Mouse (Mus musculus) intestine, embryonic 14.5 days (tissue): ENCODE results near the gene Tmem72. TPM values are rescaled to one million over a fixed set of nuclear protein-coding genes. Genes with fewer than 3 reads are reported as not detected.
A peak's percentile ranks its signal among the peaks of the same experiment; 100 is the strongest.

Experiments used
- ATAC-seq: fragments of 200-750 bp; cut with Nextera tagmentation; replicated peaks from 2 replicates; pipeline ENCODE4 v1.8.0; 2017; ENCODE audit warnings: low read depth, moderate number of reproducible peaks, moderate TSS enrichment, moderate library complexity; ENCODE audit not compliant: low FRiP score, low TSS enrichment
- DNase-seq: peaks from one replicate; pipeline ENCODE4 v3.0.0-alpha.2; 2018; ENCODE audit warnings: low spot score
- H3K27ac ChIP-seq: fragments of 300-500 bp; sonication (generic); 2 replicates; pipeline ENCODE4 v1.5.1; 2014; ENCODE audit warnings: low read depth, mild to moderate bottlenecking, control low read depth
- H3K27me3 ChIP-seq: fragments of 300-500 bp; sonication (generic); replicated peaks from 2 replicates; pipeline ENCODE4 v1.6.1; 2014; ENCODE audit warnings: low read length, control low read depth; ENCODE audit not compliant: control insufficient read depth, insufficient read depth
- H3K36me3 ChIP-seq: fragments of 300-500 bp; sonication (generic); 2 replicates; pipeline ENCODE4 v1.6.1; 2014; ENCODE audit warnings: low read length, control low read depth; ENCODE audit not compliant: control insufficient read depth, insufficient read depth
- H3K4me1 ChIP-seq: fragments of 300-500 bp; sonication (generic); replicated peaks from 2 replicates; pipeline ENCODE4 v1.6.1; 2014; ENCODE audit warnings: low read length, control low read depth, mixed read lengths; ENCODE audit not compliant: control insufficient read depth, insufficient read depth
- H3K4me2 ChIP-seq: fragments of 300-500 bp; sonication (generic); 2 replicates; pipeline ENCODE4 v1.6.1; 2014; ENCODE audit warnings: low read length
- H3K4me3 ChIP-seq: fragments of 300-500 bp; sonication (generic); 2 replicates; pipeline ENCODE4 v1.5.1; 2014; ENCODE audit warnings: low read depth, low read length, control low read depth, mixed read lengths
- H3K9ac ChIP-seq: fragments of 300-500 bp; sonication (generic); 2 replicates; pipeline ENCODE4 v1.6.1; 2014; ENCODE audit warnings: mild to moderate bottlenecking, low read length
- H3K9me3 ChIP-seq: fragments of 300-500 bp; sonication (generic); 2 replicates; pipeline ENCODE4 v1.6.1; 2016; ENCODE audit warnings: low read length, control low read depth; ENCODE audit not compliant: control insufficient read depth
- WGBS: fragments of 180-500 bp; shearing (Covaris S2); extraction: QIAGEN DNeasy Blood & Tissue Kit; methylation state at CpG from one replicate; pipeline ENCODE4 v1.1.7; 2014; 5-methylcytosine and 5-hydroxymethylcytosine counted together
- microRNA-seq: library from miRNA; unstranded; fragments of <30 nt; microRNA quantifications from one replicate; pipeline ENCODE4, GENCODE M21; 2016
- polyA plus RNA-seq: library from polyadenylated mRNA; unstranded; fragments of >200 nt; fragmentation: Nextera tagmentation; extraction: Ambion mirVana; gene quantifications from 2 replicates; pipeline ENCODE4 v1.2.1, GENCODE M21; 2014

Gene Tmem72
- polyA plus RNA-seq, 1 experiment from 2014 or later, result 0.04 TPM

DNA sequence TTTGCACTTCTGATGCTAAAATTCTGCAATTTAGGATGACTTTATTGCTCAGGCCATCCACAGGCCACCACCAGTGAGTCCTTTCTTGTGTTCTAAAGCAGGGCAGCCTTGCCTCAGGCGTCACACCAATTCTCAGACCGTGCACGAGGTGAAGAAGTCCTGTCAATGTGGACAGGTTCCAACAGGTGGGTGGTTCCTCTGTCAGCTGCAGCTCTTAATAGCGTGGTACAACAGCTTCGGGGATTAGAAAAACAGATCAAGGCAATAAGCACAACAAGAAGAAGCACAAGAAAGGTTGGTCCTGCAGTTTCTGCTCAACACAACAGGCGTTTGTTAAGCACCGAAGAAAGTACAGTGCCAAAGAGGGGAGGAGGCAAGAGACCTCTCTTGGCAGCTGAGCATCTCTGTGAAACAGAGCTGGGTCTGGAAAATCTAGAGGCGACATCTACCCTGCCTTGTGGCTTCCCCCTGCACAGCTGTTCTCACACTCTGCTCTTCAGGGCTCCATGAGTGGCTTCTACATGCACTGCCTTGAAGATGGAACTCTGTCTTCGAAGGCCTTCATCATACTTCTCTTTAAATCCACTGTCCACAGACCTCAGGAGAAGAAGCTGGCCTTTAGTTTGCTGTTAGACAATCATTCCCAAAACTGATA lies 80.0 kb downstream of the Tmem72 start:
- Histone ChIP-seq H3K27me3 (no peaks in the 10 kb centered on the region), H3K9me3 (no peaks in the 10 kb centered on the region), H3K4me2 (no peak overlapping the region), H3K27ac (no peak overlapping the region), H3K4me1 (no peaks in the 10 kb centered on the region), H3K9ac (no peak overlapping the region), H3K4me3 (no peak overlapping the region), H3K36me3 (no peaks in the 10 kb centered on the region)
- no peak for DNase-seq
- 78% methylated on average over 9 of the region's 9 CpGs for WGBS
- ATAC-seq, result no peak

DNA sequence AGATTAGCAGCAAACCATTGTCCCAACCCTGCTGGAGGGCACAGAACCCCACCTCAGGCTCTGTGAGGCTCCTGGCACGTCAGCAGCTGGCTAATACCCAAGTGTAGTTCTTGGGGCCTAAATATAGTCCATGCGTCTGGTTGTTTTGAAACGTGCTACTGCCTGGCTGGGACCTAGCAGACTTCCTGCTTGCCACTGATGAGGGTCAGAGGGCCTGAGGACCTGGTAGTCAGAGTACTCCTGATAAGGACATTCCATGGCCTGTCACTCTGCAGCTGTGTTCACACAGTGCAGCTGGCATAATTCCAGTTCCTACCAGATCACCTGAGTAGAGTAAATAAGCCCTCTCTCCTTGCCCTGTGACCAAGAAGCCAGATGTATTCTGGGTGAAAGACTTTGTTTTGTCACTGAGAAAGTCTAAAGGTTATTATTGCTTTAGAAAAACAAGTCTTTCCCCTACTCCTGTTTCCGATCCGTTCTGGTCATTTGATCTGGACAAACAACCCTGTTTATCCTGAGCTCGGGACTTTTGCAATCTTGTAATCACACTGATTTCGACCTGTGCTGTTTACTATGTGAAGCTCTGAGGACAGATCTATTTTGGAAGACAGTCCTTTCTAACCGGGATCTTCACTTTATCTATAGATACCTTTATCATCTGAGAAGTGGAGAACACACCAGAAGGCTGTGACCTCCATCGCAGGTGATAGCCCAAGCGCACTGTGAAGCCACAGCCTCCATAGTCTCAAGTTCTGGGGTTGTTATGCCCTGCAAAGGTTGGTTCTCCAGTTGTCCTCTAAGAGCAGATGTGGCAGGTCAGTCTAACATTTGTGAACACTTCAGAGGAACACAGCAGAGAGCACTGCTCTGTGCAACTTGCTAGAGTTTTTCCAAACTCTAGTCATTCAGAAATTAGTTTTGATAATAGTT lies 81.2 kb downstream of the Tmem72 start:
- Histone ChIP-seq H3K4me1 (no peaks in the 10 kb centered on the region), H3K9me3 (no peaks in the 10 kb centered on the region), H3K4me2 (no peak overlapping the region), H3K27me3 (no peaks in the 10 kb centered on the region), H3K9ac (no peak overlapping the region), H3K36me3 (no peaks in the 10 kb centered on the region), H3K27ac (peak overlapping the region; percentile 22), H3K4me3 (no peak overlapping the region)
- 44% methylated on average over 10 of the region's 10 CpGs for WGBS
- DNase-seq (no peak), ATAC-seq (peak; percentile 75)

DNA sequence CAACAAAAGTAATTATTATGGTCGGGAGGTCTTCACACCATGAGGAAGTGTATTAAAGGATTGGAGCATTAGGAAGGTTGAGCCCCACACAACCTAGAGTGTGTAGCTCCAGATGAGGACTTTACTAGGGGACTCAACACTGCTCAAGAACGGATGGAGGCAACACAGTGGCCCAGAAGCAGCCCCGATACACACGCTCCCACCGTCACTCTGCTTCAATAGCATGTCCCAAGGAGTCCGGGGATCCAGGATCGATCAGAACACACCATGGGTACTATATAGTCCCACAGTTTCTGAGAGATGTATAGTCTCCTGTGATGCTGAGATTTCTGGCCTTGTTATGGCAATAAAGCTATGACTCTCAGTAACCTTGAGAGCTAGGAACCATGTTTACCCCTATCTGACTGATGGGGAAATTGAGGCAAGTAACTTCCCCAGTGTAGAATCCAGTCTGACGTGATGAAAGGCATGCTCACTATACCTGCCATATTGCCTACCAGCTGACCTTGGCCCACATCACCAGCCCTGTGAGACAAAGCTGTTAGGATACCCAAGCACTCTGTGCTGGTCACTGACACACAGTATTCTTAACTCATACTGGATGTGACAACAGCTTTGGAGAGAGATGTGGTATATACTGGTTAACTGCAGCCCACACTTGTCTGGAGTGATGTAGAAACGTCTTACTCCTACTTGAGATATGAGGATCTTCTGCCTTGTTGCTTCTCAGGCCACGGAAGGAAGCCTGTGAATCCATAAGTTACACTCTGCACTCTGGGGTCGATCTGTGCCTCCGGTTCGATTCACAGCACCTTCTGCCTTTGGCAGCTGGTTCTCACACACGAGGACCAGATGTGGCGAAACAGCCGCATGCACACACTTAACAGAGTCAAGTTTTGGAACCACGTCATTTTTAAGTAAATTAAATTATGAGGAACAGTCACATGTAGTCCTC lies 82.7 kb downstream of the Tmem72 start:
- DNase-seq (no peak), ATAC-seq (no peak)
- Histone ChIP-seq H3K9ac (no peak overlapping the region), H3K27me3 (no peaks in the 10 kb centered on the region), H3K27ac (no peak overlapping the region), H3K4me2 (no peak overlapping the region), H3K4me3 (no peak overlapping the region), H3K9me3 (no peaks in the 10 kb centered on the region), H3K36me3 (no peaks in the 10 kb centered on the region), H3K4me1 (0 out of 2 replicates have a peak, but pooled peaks cover 3% of the 10 kb centered on the region)
- 93% methylated on average over 17 of the region's 17 CpGs for WGBS

DNA sequence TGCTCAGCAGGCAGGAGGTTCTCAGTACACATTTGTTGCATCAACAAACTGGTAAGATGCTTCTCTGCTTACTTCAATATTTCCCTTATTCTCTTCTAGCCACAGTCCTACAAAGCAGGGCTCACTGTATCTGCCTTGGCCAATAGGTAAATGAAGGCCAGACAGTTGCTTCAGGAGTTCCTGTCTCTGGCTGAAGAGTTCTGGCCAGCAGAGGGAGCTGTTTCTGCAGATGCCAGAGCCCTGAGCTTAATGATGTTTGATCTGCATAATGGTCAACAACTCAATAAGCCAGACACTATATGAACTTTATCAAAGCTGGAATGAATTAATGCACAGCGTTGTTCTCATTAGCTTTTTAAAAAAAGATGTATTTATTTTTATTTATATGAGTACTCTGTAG lies 84.6 kb downstream of the Tmem72 start:
- Histone ChIP-seq H3K4me2 (no peak overlapping the region), H3K9me3 (no peaks in the 10 kb centered on the region), H3K36me3 (0 out of 2 replicates have a peak, but pooled peaks cover under 1% of the 10 kb centered on the region), H3K27ac (no peak overlapping the region), H3K9ac (no peak overlapping the region), H3K4me1 (peaks cover 6% of the 10 kb centered on the region; the same call in 1 of the 2 replicates), H3K4me3 (no peak overlapping the region), H3K27me3 (no peaks in the 10 kb centered on the region)
- 48% methylated on average over 1 of the region's 1 CpGs for WGBS
- DNase-seq, result peak; percentile 74
- no peak for ATAC-seq

DNA sequence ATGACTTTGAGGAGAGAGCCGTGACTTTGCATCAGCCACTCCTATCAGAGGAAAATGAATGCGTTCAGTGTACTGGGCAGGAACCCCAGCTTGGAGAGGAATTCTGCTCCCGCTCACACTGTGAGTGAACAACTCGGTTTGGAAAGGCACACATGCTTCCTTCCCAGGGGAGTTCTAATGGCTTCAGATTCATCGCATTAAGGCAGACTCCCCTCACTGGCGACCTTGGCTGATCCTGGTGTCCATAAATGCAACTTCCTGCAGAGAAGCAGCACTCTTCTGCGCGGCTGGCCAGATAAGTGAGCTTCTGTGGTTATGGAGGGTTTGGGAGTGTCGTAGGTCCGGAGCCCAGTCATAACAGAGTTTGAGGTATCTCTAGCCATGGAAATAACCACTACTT lies 86.9 kb downstream of the Tmem72 start:
- 90% methylated on average over 10 of the region's 10 CpGs for WGBS
- no peak for ATAC-seq
- peak; percentile 45 for DNase-seq

More for the DNA sequence above, 86.9 kb downstream of the Tmem72 start:
- H3K27ac ChIP-seq, result no peak overlapping the region
- H3K4me2 ChIP-seq, result no peak overlapping the region
- peaks cover 6% of the 10 kb centered on the region; the same call in 1 of the 2 replicates for H3K4me1 ChIP-seq
- no peak overlapping the region for H3K9ac ChIP-seq
- H3K27me3 ChIP-seq, result no peaks in the 10 kb centered on the region
- H3K9me3 ChIP-seq, result no peaks in the 10 kb centered on the region
- H3K4me3 ChIP-seq, result no peak overlapping the region
- peaks cover 21% of the 10 kb centered on the region for H3K36me3 ChIP-seq

Small RNA genes lying within 50 kb of the gene (microRNA-seq; reads per million reads assigned to microRNA genes)
- gene Mir7043, result 0.59 reads per million

Other genes with a start within 250 kb of the Tmem72 start
- gene Olfr211, start 227.8 kb downstream of the Tmem72 start, polyA plus RNA-seq, result not detected in 2 replicates
- gene Olfr212, start 210.4 kb downstream of the Tmem72 start, polyA plus RNA-seq, result not detected in 2 replicates
- gene Olfr213, start 178.5 kb downstream of the Tmem72 start, polyA plus RNA-seq, result not detected in 2 replicates
- 0.35 and 0.44 TPM in 2 replicates for gene Gm5580, start 165.8 kb downstream of the Tmem72 start, polyA plus RNA-seq
- gene Olfr214, start 162.7 kb downstream of the Tmem72 start, polyA plus RNA-seq, result not detected in 2 replicates
- not detected in 2 replicates for gene Olfr215, start 132.7 kb downstream of the Tmem72 start, polyA plus RNA-seq
- 147 and 164 TPM in 2 replicates for gene Zfp422, start 87.9 kb downstream of the Tmem72 start, polyA plus RNA-seq
- gene Depp1, start 66.3 kb downstream of the Tmem72 start, polyA plus RNA-seq, result 24.1 and 26.1 TPM in 2 replicates
- 12.6 and 13.8 TPM in 2 replicates for gene Rassf4, start 43.0 kb downstream of the Tmem72 start, polyA plus RNA-seq